Mouse (Mus musculus) ovary, postnatal 10 days (tissue): ENCODE results near the gene Tlk1.

Experiments used
- DNase-seq: peaks from one replicate; pipeline ENCODE4 v3.0.0; 2022; ENCODE audit warnings: low spot score

Tlk1 gene

GRCm38 (mm10) chr2:70790246-70790645 lies 35.3 kb downstream of the Tlk1 start:
- no peak for DNase-seq

- no peak for DNase-seq
Observed at GRCm38 (mm10) chr2:70789331-70789730, 36.2 kb downstream of the Tlk1 start.

- no peak for DNase-seq
Observed at GRCm38 (mm10) chr2:70784447-70784846, 41.1 kb downstream of the Tlk1 start.

GRCm38 (mm10) chr2:70783504-70783903 lies 42.0 kb downstream of the Tlk1 start:
- no peak for DNase-seq

- no peak for DNase-seq
Observed at GRCm38 (mm10) chr2:70779634-70780033, 45.9 kb downstream of the Tlk1 start.

GRCm38 (mm10) chr2:70776744-70777143 lies 48.8 kb downstream of the Tlk1 start:
- no peak for DNase-seq

GRCm38 (mm10) chr2:70764734-70765133 lies 60.8 kb downstream of the Tlk1 start:
- no peak for DNase-seq

- DNase-seq: no peak
Observed at GRCm38 (mm10) chr2:70762741-70763140, 62.8 kb downstream of the Tlk1 start.

- no peak for DNase-seq
Observed at GRCm38 (mm10) chr2:70752149-70752548, 73.4 kb downstream of the Tlk1 start.

- no peak for DNase-seq
Observed at GRCm38 (mm10) chr2:70751655-70752054, 73.9 kb downstream of the Tlk1 start.

GRCm38 (mm10) chr2:70742588-70742987 lies 82.9 kb downstream of the Tlk1 start:
- no peak for DNase-seq

- no peak for DNase-seq
Observed at GRCm38 (mm10) chr2:70741901-70742300, 83.6 kb downstream of the Tlk1 start.

- DNase-seq: no peak
Observed at GRCm38 (mm10) chr2:70736008-70736407, 89.5 kb downstream of the Tlk1 start.

GRCm38 (mm10) chr2:70735534-70735933 lies 90.0 kb downstream of the Tlk1 start:
- no peak for DNase-seq

GRCm38 (mm10) chr2:70727089-70727488 lies 98.4 kb downstream of the Tlk1 start:
- no peak for DNase-seq

GRCm38 (mm10) chr2:70723610-70724243 lies 101.8 kb downstream of the Tlk1 start:
- no peak for DNase-seq

- DNase-seq: no peak
Observed at GRCm38 (mm10) chr2:70710878-70711277, 114.7 kb downstream of the Tlk1 start.

- no peak for DNase-seq
Observed at GRCm38 (mm10) chr2:70710236-70710635, 115.3 kb downstream of the Tlk1 start.

- DNase-seq: no peak
Observed at GRCm38 (mm10) chr2:70708986-70709730, 116.4 kb downstream of the Tlk1 start.

GRCm38 (mm10) chr2:70702403-70702802 lies 123.1 kb downstream of the Tlk1 start:
- no peak for DNase-seq

- DNase-seq: no peak
Observed at GRCm38 (mm10) chr2:70701571-70701970, 124.0 kb downstream of the Tlk1 start.

GRCm38 (mm10) chr2:70700851-70701250 lies 124.7 kb downstream of the Tlk1 start:
- no peak for DNase-seq

- no peak for DNase-seq
Observed at GRCm38 (mm10) chr2:70695712-70696111, 129.8 kb downstream of the Tlk1 start.

GRCm38 (mm10) chr2:70690195-70690594 lies 135.3 kb downstream of the Tlk1 start:
- DNase-seq: no peak
